Mouse (Mus musculus) urinary bladder, postnatal 14 days (tissue): ENCODE measurements around the gene Mapre1.
A peak's percentile ranks its signal among the peaks of the same experiment; 100 is the strongest.
"Not testable (repeated sequence)": the region's sequence is repeated elsewhere in the genome, so short reads cannot be mapped to it uniquely, and the experiment has no call there.

Experiments
- DNase-seq: peaks from one replicate; pipeline ENCODE4 v3.0.0; 2021; ENCODE audit warnings: low spot score

Mapre1 gene

DNA sequence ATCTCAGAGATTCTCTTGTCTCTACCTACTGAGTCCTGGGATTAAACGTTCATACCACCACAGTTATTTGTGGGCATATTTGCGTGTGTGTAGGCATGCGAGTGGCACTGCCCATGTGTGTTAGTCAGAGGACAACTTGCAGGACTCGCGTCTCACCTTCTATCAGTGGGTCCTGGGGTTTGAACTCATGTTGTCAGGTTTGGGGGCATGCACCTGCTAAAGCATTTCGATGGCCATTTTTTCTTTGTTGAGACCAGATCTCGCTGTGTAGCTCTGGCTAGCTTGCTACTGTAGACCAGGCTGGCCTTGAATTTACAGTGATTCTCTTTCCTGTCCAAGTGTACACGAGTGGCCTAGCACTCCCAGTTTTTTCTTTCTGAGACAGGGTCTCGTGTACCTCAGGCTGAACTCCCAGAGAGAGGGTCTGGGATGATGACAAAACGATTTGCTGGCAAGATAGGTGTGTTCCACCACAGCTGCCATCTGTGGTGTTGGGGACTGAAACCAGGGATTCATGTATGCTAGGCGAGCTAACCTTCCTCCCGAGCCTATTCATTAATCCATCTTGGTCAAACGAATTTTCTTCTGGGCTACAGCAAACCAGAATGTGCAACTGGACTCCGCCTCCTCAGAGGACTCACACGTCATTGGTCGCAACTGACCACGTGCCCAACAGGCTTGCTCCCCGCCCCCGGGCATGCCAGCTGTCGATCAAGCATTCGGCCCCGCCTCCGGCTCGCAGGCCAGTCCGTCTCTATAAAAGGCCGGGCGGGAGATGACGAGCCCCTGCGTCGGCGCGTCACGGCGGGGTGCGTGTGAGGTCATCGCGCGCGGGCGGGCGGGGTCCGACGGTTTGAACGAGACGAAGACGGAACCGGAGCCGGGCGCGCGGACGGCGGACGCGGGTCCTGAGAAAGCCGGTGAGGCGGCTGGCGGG is at the start of gene Mapre1:
Gene Mapre1 (plus strand): TSS at position 775 of the 937 bp plus-strand sequence.
- peak; percentile 100 for DNase-seq

DNA sequence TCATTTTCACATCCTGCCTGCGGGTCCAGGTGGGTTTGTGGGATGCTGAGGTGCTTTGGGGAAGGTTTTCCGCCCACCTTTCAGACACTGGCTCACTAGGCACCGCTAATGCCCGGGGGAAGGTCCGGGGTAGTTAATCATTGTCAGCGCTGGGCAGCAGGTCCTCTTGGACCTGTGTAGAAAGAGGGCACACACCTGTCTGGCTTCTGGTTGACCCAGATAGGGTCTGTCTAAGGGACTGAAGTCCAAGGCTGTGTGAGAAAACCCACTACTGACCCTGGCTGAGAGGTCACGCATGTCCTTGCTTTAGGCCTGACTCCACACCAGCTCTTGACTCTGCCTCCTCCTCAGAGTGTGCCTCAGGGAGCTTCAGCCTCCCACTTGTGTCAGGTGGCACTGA is 47.7 kb upstream of the Mapre1 start:
- not testable (repeated sequence) for DNase-seq

DNA sequence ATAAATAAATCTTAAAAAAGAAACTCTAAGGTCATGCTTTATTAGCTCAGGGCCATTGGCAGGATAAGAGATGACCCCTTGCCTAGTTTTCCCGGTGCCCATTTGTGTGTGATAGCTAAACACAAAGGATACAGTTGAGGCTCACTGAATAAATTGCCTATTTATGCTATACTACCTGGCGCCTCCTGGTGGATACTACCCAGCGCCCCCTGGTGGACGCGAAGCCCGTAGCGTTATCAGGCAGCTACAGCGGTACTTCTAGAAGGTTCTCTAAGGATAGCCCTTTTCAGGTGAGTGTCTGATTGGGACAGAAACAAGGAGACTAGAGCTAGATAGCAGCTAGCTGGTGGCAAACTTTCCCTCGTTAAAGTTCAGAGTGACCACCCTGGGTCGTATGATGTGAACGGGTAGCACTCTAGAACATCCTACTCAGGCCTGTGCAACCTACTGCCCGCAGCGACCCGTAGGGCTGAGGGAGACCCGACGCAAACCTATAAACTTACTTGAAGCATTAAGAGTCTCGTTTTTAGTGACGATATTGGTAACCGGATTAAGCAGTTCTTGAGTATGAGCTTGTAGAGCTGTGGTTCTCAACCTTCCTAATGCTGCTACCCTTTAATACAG is 46.5 kb upstream of the Mapre1 start:
- peak; percentile 46 for DNase-seq

DNA sequence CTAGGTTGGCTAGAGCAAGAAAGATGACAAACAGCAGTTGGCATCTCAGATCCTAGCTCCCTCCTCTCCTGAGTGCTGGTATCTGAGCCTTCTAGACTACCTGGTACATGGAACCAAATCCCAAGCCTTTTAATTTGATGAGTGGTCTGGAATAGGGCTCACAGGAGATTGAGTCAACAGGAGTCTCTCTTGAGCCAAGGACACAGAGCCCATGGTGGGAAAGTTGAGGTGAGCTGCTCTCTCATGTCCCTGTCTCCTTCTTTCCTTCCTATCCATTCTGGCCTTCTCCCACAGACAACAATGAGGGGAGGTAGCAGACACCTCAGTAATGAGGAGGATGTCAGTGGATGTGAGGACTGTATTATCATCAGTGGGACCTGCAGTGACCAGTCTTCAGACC is 44.7 kb upstream of the Mapre1 start, which contains the start of gene Dnmt3c:
Gene Dnmt3c (plus strand): TSS at position 301 of the 400 bp plus-strand sequence.
- DNase-seq, result no peak

DNA sequence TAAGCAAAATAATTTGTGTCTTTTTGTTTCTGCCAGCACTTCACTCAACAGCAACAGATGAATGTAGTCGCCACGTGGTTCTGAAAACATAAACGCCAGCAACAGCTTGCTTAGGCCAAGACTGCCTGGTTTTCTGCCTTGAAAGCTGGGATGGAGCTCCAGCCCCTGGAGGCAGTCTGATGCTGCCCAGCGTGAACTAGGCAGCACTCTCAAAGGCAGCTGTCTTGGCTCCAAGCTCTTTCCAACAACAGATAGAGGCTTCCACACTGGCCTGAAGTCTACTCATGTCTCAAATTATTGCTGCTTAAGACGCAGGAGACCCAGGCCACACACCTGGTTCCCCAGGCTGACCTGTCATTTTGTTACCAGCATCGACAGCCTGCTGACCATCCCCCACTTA is 37.7 kb upstream of the Mapre1 start:
- DNase-seq, result no peak

DNA sequence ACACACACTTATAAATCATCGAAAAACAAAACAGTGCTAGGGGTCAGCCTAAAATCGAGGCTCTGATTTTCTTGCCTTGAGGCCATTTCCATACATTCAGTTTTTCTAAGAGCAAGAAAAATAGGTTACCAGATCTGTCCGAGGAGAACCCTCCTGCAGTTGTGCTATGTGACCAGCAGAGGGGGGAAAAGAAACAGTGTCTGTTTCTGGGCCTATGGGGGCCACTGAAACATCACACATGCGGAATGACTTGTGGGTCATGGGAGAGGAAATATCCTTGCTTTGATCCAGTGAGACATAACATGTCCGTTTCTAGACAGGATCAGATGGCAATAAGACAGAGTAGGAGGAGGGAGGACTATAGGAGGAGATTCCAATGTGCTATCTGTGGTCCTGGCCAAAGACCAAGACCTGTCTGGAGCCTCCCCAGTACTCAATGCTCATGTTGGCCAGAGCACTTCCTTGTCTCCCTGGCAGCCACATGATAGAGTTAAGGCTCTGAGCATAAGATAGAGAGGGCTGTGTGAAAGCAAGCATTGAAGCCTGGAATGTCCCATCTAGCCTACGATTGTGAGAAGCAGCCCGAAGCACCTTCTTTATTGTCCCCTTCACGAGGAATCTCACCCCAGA is 30.3 kb upstream of the Mapre1 start:
- peak; percentile 10 for DNase-seq

DNA sequence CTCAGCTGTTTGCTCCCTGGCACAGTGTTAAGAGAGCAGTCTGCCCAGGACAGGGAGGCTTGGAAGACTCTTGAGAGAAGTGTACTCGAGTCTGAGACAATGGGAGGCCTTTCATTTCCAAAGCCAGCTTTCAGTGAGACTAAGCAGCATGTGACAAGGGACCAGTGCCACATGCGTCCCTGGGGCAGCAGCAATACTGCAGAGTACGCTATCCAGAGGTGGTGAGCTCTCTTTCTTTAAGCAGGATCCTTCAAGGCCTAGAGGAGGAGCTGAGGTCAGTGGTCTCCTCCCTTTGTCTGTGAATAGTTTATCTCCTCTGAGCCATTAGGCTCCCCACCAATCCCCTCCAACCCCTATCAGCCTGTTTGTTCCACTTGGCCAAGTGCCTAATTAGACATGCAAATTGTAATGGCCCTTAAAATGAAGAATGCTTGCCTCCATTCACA is 28.4 kb upstream of the Mapre1 start:
- no peak for DNase-seq

DNA sequence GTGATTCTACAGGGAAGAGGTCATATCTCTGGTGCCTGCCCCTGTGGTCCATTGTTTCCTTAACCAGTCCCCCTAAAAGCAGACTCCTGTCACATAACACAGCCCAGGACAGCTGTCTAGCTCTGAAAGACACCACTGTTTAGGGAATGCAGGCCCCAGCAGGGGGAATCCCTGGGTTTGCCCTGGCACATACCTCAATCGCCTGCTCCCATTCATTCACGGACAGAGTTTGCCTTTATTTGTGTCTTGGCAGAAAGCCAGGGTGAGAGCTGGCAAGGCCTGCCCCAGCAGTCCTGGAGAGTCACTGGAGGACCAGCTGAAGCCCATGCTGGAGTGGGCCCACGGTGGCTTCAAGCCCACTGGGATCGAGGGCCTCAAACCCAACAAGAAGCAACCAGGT is 27.8 kb upstream of the Mapre1 start:
- DNase-seq, result peak; percentile 29

DNA sequence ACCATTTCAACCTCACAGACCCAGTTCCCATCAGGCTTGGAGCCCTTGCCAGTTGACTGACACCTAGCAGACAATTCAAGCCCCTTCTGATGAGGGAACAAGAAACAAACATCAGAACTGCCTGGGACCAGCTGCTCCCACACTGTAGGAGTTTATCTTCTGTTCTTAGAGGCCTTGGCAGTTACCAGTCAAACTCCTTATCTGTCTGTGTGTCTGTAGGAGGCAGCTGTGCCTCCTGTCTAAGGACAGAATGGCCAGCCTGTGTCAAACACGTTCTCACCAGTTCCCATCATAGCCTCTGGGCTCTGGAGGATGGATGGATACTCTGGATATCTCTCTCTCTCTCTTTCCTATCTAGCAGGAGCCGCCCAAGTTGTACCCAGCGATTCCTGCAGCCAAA is 23.2 kb upstream of the Mapre1 start:
- DNase-seq, result not testable (repeated sequence)

DNA sequence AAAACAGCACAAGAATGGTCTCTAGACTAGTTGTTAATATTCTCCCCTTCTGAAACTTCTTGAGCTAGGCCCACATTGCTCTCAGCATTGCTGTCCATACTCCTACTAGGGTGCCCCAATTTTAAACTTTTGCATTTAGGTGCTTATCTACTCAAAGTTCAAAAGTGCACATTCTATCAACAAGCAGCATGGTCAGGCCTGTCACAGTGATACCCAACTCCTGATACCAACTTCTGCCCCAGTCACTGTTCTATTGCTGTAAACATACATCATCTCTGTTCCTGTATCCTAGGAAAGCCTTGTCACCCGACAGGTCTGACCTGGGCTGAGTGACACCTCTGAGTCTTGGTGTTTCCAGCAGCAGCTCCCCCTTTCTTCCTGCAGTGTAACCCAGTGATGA is 18.0 kb upstream of the Mapre1 start:
- no peak for DNase-seq

DNA sequence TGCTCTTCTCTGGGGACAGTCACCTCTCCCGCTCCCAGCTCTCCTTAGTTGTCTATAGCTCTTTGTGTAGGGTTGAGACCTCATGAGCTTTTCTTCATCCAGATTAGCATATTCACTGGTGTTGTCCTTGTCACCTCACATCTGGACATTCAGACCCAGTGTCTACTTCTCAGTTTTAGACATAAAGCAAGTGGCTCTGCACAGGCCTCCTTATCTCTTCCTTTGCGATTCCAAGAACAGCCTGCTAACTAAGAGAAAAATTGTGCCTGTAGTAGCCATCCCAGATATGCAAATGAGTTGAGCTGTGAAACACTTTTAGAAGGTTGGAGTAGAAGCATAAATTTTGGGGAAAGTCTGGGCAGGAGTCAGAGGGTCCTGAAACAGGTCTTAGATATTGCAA is 16.6 kb upstream of the Mapre1 start:
- no peak for DNase-seq

DNA sequence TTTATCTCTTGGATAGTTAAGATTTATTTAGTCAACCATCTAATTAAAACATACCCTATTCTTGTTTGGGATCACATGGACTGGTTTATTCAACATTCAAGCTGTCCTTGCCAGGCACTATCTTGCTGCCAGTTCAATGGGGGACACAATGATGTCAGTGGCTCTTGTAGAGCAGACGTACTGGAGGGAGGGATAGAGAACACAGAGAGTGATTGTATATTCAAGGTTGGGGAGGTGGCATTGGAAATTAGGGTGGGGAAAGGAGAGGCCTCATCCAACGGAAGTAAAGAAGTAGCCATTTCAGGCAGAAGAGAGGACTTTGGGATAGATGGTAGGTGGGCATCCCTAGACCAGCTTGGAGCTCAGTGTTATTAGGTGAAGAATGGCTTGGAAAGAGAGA is 16.2 kb upstream of the Mapre1 start:
- no peak for DNase-seq

DNA sequence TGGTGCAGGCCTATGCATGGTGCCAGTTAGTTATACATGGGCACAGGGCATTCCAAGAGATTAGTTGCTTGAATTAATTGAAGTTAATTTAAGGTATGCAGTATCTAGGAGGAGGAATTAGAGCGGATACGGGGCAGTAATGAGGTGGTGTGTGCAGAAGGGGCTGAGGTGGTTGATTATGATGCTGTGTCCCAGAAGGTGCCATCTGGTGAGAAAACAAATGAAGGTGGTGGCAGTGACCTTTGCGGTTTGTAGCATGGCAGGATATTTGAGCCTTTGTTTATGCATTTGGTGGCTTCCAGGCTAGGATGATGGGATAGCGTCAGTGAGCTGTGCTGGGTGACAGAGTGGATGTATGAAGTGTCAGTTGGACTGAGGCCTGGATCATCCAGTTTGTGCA is 15.8 kb upstream of the Mapre1 start:
- DNase-seq, result no peak

DNA sequence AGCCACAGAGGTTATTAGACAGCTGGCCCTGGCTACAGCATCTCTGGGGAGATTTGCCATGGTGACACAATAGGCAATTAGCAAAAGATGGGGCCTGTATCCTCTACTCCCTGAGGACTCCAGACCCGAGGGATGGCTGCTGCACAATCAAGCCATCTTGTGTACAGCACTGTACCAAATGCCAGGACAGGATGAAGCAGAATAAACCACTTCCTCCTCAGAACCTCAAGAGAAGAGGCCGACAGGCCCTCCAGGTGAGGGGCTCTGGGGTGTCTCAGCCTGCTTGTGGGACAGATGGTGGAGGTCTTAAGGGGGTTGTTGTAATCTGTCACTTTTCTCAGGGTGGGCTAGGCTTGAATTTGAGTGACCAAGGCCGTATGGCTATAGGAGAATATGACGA is 7.0 kb upstream of the Mapre1 start:
- DNase-seq, result no peak

DNA sequence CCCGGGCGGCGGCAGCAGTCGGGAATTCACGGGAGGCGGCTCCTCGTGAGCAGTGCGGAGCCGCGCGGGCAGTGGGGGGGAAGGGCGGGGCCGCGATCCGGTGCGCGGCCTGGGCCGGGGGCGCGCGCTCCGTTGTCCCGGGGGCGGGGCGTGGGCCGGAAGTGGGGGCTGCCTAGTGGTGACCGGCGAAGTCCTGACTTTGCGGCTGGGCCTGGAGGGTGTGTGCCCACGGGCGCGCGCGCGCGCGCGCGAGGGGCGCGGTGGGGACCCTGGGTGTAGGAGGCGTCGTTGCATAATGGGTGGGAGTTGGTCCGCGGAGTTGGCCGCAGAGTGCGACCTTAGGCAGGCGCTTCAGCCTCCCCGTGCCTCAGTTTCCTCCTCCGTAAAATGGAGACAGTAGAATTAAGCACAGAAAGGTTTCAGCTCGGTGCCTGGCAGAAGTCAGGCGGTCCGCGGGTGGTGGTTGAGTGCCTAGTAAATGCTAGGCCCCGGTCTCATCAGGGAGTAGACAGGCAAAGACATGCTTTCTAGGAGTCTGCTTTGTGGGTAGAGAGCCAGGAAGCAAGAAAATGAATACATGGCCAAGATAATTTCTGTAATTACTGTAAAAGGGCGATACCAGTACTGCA is 477 bp downstream of the Mapre1 start:
- peak; percentile 79 for DNase-seq

DNA sequence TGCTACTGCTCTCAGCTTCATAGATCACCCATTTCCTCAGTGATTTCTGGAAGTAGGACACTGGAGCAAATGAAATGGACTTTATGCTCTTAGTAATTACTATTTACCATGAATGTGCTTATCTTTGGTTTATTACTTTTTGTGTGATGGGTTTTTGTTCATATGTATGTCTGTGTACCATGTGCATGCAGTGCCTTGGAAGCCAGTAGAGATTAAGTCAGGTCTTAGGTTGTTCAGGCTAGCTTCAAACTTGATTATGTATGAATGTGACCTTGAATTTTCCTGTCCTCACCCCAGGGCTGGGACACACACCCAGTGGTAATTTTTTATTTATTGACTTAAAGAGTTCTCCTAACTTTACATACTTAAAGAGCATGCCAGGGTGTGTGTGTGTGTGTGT is 6.9 kb downstream of the Mapre1 start:
- no peak for DNase-seq

DNA sequence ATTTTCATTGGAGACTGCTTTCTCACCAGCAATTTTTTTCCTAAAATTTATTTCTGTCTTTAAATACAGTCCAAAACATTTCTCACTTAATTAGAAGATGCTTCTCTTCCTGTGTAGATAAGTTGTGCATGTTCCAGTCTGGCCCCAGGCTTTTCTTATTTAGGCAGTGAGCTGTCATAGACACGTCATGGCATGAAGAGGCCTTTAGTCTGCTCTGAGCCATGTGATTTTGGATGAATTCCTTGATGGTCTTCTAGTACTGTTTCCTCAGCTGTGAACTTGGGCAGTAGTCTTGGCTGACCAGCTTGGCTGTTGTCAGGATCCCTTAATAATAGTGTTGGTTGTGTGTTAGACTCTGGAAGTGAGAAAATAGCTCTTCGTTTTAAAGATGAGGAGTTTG is 9.3 kb downstream of the Mapre1 start:
- DNase-seq, result no peak

DNA sequence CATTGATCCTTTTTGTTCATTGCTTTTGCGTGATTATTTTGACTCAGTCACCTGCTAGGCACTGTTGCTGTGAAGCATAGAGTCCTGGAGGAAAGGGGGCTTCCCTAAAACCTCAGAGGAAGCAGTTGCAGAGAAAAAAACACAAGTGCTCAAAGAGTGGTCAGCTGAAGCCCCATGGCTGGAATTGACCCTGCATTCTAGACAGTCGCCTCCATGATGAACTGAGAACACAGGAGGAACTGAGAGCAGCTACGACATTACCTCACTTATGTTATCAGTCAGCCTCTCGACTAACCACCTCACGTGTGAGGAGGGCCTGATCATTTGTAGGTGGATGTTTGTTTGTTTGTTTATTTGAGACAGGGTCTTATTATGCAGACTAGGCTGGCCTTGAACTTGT is 21.0 kb downstream of the Mapre1 start:
- no peak for DNase-seq

DNA sequence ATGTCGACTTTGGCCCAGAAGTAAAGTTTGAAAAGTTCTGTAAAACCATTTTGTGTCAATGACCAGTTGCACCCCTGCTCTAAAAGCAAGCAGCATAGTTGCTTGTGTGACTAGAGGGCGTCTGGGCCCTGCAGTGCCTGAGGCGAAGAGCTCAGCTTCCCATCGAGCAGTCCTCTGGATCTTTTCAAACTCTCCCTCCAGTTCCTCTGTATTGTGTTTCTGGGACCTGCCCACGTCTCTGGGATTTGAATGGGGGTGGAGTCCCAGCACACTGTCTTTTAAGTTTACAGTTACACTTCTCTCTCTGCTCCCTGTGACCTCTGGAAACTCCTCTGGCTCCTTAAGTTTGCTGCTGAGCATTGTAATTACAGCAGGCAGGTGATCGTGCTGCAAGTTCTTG is 26.4 kb downstream of the Mapre1 start:
- no peak for DNase-seq

DNA sequence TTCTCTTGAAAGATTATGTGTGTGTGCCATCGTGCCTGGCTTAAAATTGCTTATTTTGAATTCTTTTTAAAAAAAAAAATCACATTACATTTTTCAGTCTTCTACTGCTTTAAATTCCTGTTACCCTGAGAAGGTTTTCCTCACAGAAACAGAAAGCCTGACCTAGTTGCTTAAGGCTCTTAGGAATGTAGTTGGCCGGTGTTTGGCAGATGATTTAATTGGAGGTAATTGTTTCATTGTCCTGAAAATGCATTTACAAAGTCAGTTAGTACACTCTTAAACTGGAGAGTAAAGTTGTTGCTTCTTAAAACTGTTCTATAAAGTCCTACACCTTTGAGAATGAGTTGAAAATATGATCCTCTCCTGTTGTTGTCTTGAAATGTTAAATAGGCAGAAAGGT is 27.8 kb downstream of the Mapre1 start:
- DNase-seq, result no peak

DNA sequence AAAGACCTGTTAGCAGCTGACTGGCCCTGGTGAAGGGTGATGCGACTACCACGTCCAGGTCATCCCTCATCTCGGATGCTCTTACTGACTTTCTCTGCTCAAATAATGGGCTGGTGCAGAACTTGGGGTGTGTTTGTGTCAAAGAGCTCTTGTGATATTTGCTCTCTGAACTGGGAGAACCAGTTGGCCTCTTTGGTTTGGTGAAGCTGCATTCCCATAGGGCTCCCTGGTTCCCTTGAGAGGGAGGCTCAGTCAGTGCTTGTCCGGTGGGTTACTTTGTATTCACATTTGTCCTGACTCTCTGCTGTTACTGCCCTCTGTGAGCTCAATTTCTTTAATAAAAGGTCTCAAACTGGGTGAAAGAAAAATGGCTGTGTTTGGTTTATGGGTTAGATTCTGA is 31.9 kb downstream of the Mapre1 start:
- DNase-seq, result no peak

DNA sequence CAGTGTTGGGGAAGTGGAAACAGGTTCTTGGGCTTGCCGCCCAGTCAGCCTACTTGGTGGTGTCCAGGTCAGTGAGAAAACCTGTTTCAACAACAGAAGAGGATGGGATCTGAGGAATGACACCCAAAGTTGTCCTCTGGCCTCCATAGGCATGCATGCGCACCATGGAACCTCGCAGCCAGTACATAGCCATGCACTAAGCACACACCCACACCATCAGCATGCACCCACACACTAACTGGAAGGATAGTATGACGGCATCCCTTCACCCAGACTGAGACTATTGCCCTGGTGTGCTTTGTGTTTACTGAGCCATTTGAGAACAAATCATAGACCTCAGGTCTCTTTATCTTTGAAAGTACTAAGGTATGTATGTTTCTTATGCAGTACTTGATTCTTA is 34.4 kb downstream of the Mapre1 start:
- no peak for DNase-seq
